Mouse (Mus musculus): ENCODE data around the gene Mrpl23. TPM values are rescaled to one million over a fixed set of nuclear protein-coding genes. Genes with fewer than 3 reads are reported as not detected.

Gene Mrpl23
- total and polyA plus RNA-seq, 3 experiments, result 11.4 to 48.2 TPM; not detected in 1

DNA sequence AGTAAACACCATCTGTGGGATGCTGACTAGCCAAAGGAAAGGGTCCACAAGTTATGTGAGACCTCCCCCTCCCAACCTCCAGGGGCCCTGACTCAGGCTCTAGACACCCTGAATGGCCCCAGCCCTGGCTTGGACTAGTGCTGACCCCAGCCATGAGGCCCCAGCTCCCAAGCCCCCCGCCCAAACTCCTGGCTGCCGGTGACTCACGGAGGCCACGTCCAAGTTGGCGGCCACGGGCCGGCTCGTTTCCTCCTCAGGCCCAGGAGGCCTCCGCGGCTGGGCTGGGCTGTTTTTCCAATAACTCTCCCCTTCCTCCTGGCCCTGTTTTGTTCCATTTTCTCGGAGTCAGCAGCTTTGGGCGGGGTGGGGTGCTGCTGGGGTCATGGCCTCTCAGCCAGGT lies 47.7 kb upstream of the Mrpl23 start:
- Histone ChIP-seq H3K4me3 (ENCODE audit: control insufficient read depth in 1 of 2, insufficient read depth in 1 of 2, low read depth in 2 of 2, low read length in 2 of 2) (no peak overlapping the region), H3K4me1 (ENCODE audit: control insufficient read depth in 1 of 2, insufficient read depth in 2 of 2, low read length in 2 of 2) (no peaks in the 10 kb centered on the region), H3K27me3 (ENCODE audit: control insufficient read depth in 1 of 2, insufficient read depth in 2 of 2, low read length in 2 of 2) (no peaks in the 10 kb centered on the region), H3K79me2 (ENCODE audit: control insufficient read depth, insufficient read depth, low read length, poor library complexity) (no peaks in the 10 kb centered on the region), H3K9me3 (replicated peaks; ENCODE audit: insufficient read depth, low read length) (no peaks in the 10 kb centered on the region), H3K36me3 (ENCODE audit: control insufficient read depth in 1 of 2, insufficient read depth in 2 of 2, low read length in 2 of 2) (no peaks in the 10 kb centered on the region), H3K9ac (ENCODE audit: control insufficient read depth, low read depth, low read length, poor library complexity, severe bottlenecking) (no peak overlapping the region), H3K27ac (ENCODE audit: control insufficient read depth, low read depth, low read length) (no peak overlapping the region)
- TF ChIP-seq MAX (IDR thresholded peaks at IDR 0.05; ENCODE audit: low read length), result no peak
- TF ChIP-seq E2F4 (IDR thresholded peaks at IDR 0.05; ENCODE audit: borderline replicate concordance, low read depth, low read length), result no peak
- TF ChIP-seq GATA1 (IDR thresholded peaks at IDR 0.05; ENCODE audit: low read depth, low read length), result no peak
- no peak for TF ChIP-seq TCF12 (IDR thresholded peaks at IDR 0.05; ENCODE audit: low read depth, low read length)
- TF ChIP-seq JUND (IDR thresholded peaks at IDR 0.05; ENCODE audit: low read depth, low read length), result no peak
- TF ChIP-seq POLR2AphosphoS5 (IDR thresholded peaks at IDR 0.05; ENCODE audit: borderline replicate concordance, low read depth, low read length), result no peak
- no peak for TF ChIP-seq HCFC1 (IDR thresholded peaks at IDR 0.05; ENCODE audit: low read depth, low read length)
- no peak for TF ChIP-seq MEF2A (IDR thresholded peaks at IDR 0.05; ENCODE audit: extremely low read depth, insufficient replicate concordance, low read depth, low read length, poor library complexity, severe bottlenecking)
- TF ChIP-seq MYC (IDR thresholded peaks at IDR 0.05; ENCODE audit: low read depth, low read length), result no peak
- TF ChIP-seq ZMIZ1 (IDR thresholded peaks at IDR 0.05; ENCODE audit: low read depth, low read length), result no peak
- TF ChIP-seq ZKSCAN1 (IDR thresholded peaks at IDR 0.05; ENCODE audit: low read depth, low read length), result no peak
- TF ChIP-seq MXI1 (IDR thresholded peaks at IDR 0.05; ENCODE audit: low read depth, low read length), result no peak
- DNase-seq (ENCODE audit: low read depth, low spot score), result no peak

GRCm38 (mm10) chr7:142486751-142487162 lies 45.7 kb upstream of the Mrpl23 start:
- TF ChIP-seq MYC (IDR thresholded peaks at IDR 0.05; ENCODE audit: low read depth, low read length) (no peak), NRF1 (IDR thresholded peaks at IDR 0.05; ENCODE audit: insufficient read depth, low read depth, low read length, poor library complexity, severe bottlenecking) (no peak), MXI1 (IDR thresholded peaks at IDR 0.05; ENCODE audit: low read depth, low read length) (no peak), MEF2A (IDR thresholded peaks at IDR 0.05; ENCODE audit: extremely low read depth, insufficient replicate concordance, low read depth, low read length, poor library complexity, severe bottlenecking) (no peak), TBP (IDR thresholded peaks at IDR 0.05; ENCODE audit: low read depth, low read length) (no peak), ELF1 (IDR thresholded peaks at IDR 0.05; ENCODE audit: low read depth, low read length) (no peak), TAL1 (IDR thresholded peaks at IDR 0.05; ENCODE audit: low read length) (no peak)
- Histone ChIP-seq H3K9ac (ENCODE audit: control insufficient read depth, low read depth, low read length, poor library complexity, severe bottlenecking) (no peak overlapping the region), H3K27me3 (ENCODE audit: control insufficient read depth in 1 of 2, insufficient read depth in 2 of 2, low read length in 2 of 2) (no peaks in the 10 kb centered on the region), H3K9me3 (replicated peaks; ENCODE audit: insufficient read depth, low read length) (no peaks in the 10 kb centered on the region), H3K79me2 (ENCODE audit: control insufficient read depth, insufficient read depth, low read length, poor library complexity) (no peaks in the 10 kb centered on the region), H3K4me1 (ENCODE audit: control insufficient read depth in 1 of 2, insufficient read depth in 2 of 2, low read length in 2 of 2) (no peaks in the 10 kb centered on the region), H3K36me3 (ENCODE audit: control insufficient read depth in 1 of 2, insufficient read depth in 2 of 2, low read length in 2 of 2) (no peaks in the 10 kb centered on the region), H3K4me3 (ENCODE audit: control insufficient read depth in 1 of 2, insufficient read depth in 1 of 2, low read depth in 2 of 2, low read length in 2 of 2) (no peak overlapping the region), H3K27ac (ENCODE audit: control insufficient read depth, low read depth, low read length) (no peak overlapping the region)
- DNase-seq (ENCODE audit: low read depth, low spot score), result no peak
